8 mouse cellular contexts compared by ENCODE assay signal in genomic region chr11:20915182-20915602, GRCm38 (mm10).
DNase-seq lines count a peak whose midpoint lies in the region; ATAC-seq and TF ChIP-seq lines count a peak whose summit lies in the region.

No protein-coding gene starts in this region.

- no peak for ATAC-seq in midbrain, embryonic 11.5 days (ENCODE audit: low FRiP score)
- peak; percentile 72 for ATAC-seq in embryonic facial prominence, embryonic 14.5 days (ENCODE audit: low read depth)
- ATAC-seq in heart, embryonic 11.5 days (replicated peaks; ENCODE audit: insufficient number of reproducible peaks, low FRiP score, low TSS enrichment): no peak
- ATAC-seq in megakaryocyte, adult 5-6 weeks (ENCODE audit: poor library complexity, severe bottlenecking): peak; percentile 45; the same call in 1 of the 2 replicates

- H3K4me2 ChIP-seq in midbrain, embryonic 11.5 days: no peak overlapping the region
- peak overlapping the region; percentile 21 for H3K4me2 ChIP-seq in embryonic facial prominence, embryonic 14.5 days (ENCODE audit: low read depth, low read length)
- no peak overlapping the region for H3K4me2 ChIP-seq in heart, embryonic 11.5 days

- no peak overlapping the region for H3K4me3 ChIP-seq in midbrain, embryonic 10.5 days
- H3K4me3 ChIP-seq in midbrain, embryonic 11.5 days (ENCODE audit: low read depth, low read length): no peak overlapping the region
- no peak overlapping the region for H3K4me3 ChIP-seq in embryonic facial prominence, embryonic 14.5 days (ENCODE audit: low read depth, low read length)
- H3K4me3 ChIP-seq in heart, embryonic 11.5 days (ENCODE audit: low read depth, low read length): no peak overlapping the region
- H3K4me3 ChIP-seq in kidney, adult 2 months (ENCODE audit: insufficient read depth, low read depth, low read length): no peak overlapping the region

- H3K27me3 ChIP-seq in midbrain, embryonic 10.5 days (ENCODE audit: low read depth, poor library complexity, severe bottlenecking): no peaks in the 10 kb centered on the region
- H3K27me3 ChIP-seq in midbrain, embryonic 11.5 days (ENCODE audit: control insufficient read depth, insufficient read depth, low read length): no peaks in the 10 kb centered on the region
- no peaks in the 10 kb centered on the region for H3K27me3 ChIP-seq in embryonic facial prominence, embryonic 14.5 days (replicated peaks; ENCODE audit: control insufficient read depth, insufficient read depth, low read length)
- H3K27me3 ChIP-seq in heart, embryonic 11.5 days (ENCODE audit: control insufficient read depth, insufficient read depth, low read length): no peaks in the 10 kb centered on the region
- H3K27me3 ChIP-seq in kidney, adult 2 months (replicated peaks; ENCODE audit: control insufficient read depth, insufficient read depth, low read length): no peaks in the 10 kb centered on the region

- DNase-seq in midbrain, embryonic 10.5 days (ENCODE audit: low spot score): no peak
- DNase-seq in midbrain, embryonic 11.5 days (ENCODE audit: low spot score, missing footprints): no peak
- peak; percentile 89 for DNase-seq in embryonic facial prominence, embryonic 14.5 days (ENCODE audit: low spot score)
- peak; percentile 91 for DNase-seq in kidney, adult 2 months
- peak; percentile 47 to 59 for DNase-seq in left cerebral cortex, postnatal 36 days (ENCODE audit: low spot score in 2 of 2)
- peak; percentile 42 to 64 for DNase-seq in spleen, postnatal 10 days (ENCODE audit: low spot score in 2 of 2)

- peak overlapping the region; percentile 71; the same call in 1 of the 2 replicates for H3K27ac ChIP-seq in midbrain, embryonic 10.5 days (replicated peaks)
- no peak overlapping the region for H3K27ac ChIP-seq in midbrain, embryonic 11.5 days (ENCODE audit: low read depth, low read length)
- H3K27ac ChIP-seq in embryonic facial prominence, embryonic 14.5 days (replicated peaks; ENCODE audit: low read depth, low read length): peak overlapping the region; percentile 49; the same call in 1 of the 2 replicates
- peak overlapping the region; percentile 85 for H3K27ac ChIP-seq in heart, embryonic 11.5 days (ENCODE audit: low read depth, low read length)
- peak overlapping the region; percentile 58 for H3K27ac ChIP-seq in kidney, adult 2 months (ENCODE audit: insufficient read depth, low read depth, low read length)

- TF ChIP-seq CTCF in kidney, adult 2 months (conservative IDR thresholded peaks at IDR 0.05; ENCODE audit: insufficient read depth, insufficient read length, low read depth, low read length): no peak

- 66% methylated on average over 8 of the region's 8 CpGs for WGBS in midbrain, embryonic 10.5 days
- 62% methylated on average over 8 of the region's 8 CpGs for WGBS in midbrain, embryonic 11.5 days
- WGBS in embryonic facial prominence, embryonic 14.5 days: 17% methylated on average over 8 of the region's 8 CpGs
- WGBS in heart, embryonic 11.5 days (ENCODE audit: insufficient replicate concordance): 39% methylated on average over 8 of the region's 8 CpGs
- 32% methylated on average over 8 of the region's 8 CpGs for WGBS in kidney, adult 2 months

- intact Hi-C loops in left cerebral cortex, postnatal 36 days (cut with DNase I): loop anchor here (2.0 to 10.0 kb wide), 5 partner anchors 77 to 460 kb away; partner anchors contain the start of gene Peli1

- no peaks in the 10 kb centered on the region for H3K9me3 ChIP-seq in midbrain, embryonic 10.5 days (replicated peaks)
- no peaks in the 10 kb centered on the region for H3K9me3 ChIP-seq in midbrain, embryonic 11.5 days (ENCODE audit: control insufficient read depth, low read length)
- no peaks in the 10 kb centered on the region for H3K9me3 ChIP-seq in embryonic facial prominence, embryonic 14.5 days (ENCODE audit: control insufficient read depth, low read length)
- no peaks in the 10 kb centered on the region for H3K9me3 ChIP-seq in heart, embryonic 11.5 days (replicated peaks; ENCODE audit: control insufficient read depth, low read length)

- peaks cover 24% of the 10 kb centered on the region for H3K4me1 ChIP-seq in midbrain, embryonic 10.5 days
- H3K4me1 ChIP-seq in midbrain, embryonic 11.5 days (ENCODE audit: control insufficient read depth, insufficient read depth, low read length): peaks cover 2% of the 10 kb centered on the region; the same call in 1 of the 2 replicates
- H3K4me1 ChIP-seq in embryonic facial prominence, embryonic 14.5 days (ENCODE audit: control insufficient read depth, insufficient read depth, low read length): peaks cover 15% of the 10 kb centered on the region
- H3K4me1 ChIP-seq in heart, embryonic 11.5 days (ENCODE audit: control insufficient read depth, insufficient read depth, low read length): peaks cover 16% of the 10 kb centered on the region
- no peaks in the 10 kb centered on the region for H3K4me1 ChIP-seq in kidney, adult 2 months (ENCODE audit: control insufficient read depth, insufficient read depth, low read length)

- H3K36me3 ChIP-seq in midbrain, embryonic 10.5 days: no peaks in the 10 kb centered on the region
- H3K36me3 ChIP-seq in midbrain, embryonic 11.5 days (ENCODE audit: control insufficient read depth, insufficient read depth, low read length): no peaks in the 10 kb centered on the region
- no peaks in the 10 kb centered on the region for H3K36me3 ChIP-seq in embryonic facial prominence, embryonic 14.5 days (ENCODE audit: control insufficient read depth, insufficient read depth, low read length)
- H3K36me3 ChIP-seq in heart, embryonic 11.5 days (ENCODE audit: control insufficient read depth, insufficient read depth, low read length): no peaks in the 10 kb centered on the region
- H3K36me3 ChIP-seq in kidney, adult 2 months (ENCODE audit: control insufficient read depth, insufficient read depth, low read length): no peaks in the 10 kb centered on the region

- no peak overlapping the region for H3K9ac ChIP-seq in midbrain, embryonic 11.5 days (ENCODE audit: low read length)
- H3K9ac ChIP-seq in embryonic facial prominence, embryonic 14.5 days (ENCODE audit: low read depth, low read length): no peak overlapping the region
- no peak overlapping the region for H3K9ac ChIP-seq in heart, embryonic 11.5 days (ENCODE audit: low read depth, low read length)

- no peak for TF ChIP-seq POLR2A in kidney, adult 2 months (IDR thresholded peaks at IDR 0.05; ENCODE audit: low read depth, low read length)

Comparison
In these comparisons a context has a peak if more than half of its experiments do, and no peak if none do; other contexts are left out.
1. DNase-seq: peak in embryonic facial prominence, embryonic 14.5 days (single experiment), kidney, adult 2 months (single experiment), left cerebral cortex, postnatal 36 days (2 of 2) and spleen, postnatal 10 days (2 of 2); none in midbrain, embryonic 10.5 days (single experiment) and midbrain, embryonic 11.5 days (single experiment).
2. ATAC-seq: peak in embryonic facial prominence, embryonic 14.5 days (single experiment) and megakaryocyte, adult 5-6 weeks (single experiment); none in midbrain, embryonic 11.5 days (single experiment) and heart, embryonic 11.5 days (single experiment).